Mouse (Mus musculus) ES-E14 (cell line): ENCODE measurements around the gene Ankrd42. TPM values are rescaled to one million over a fixed set of nuclear protein-coding genes. Genes with fewer than 3 reads are reported as not detected.

ENCODE experiments used
- DNase-seq: peaks from one replicate; pipeline ENCODE4 v3.0.0-alpha.2; 2013; ENCODE audit warnings: low read depth, low spot score
- H3K27ac ChIP-seq: 2 replicates; pipeline ENCODE4 v1.5.1; 2012; ENCODE audit warnings: low read depth, mild to moderate bottlenecking, low read length, moderate library complexity, mixed read lengths; ENCODE audit not compliant: poor library complexity, insufficient read depth, severe bottlenecking
- H3K36me3 ChIP-seq: 2 replicates; pipeline ENCODE4 v1.6.1; 2012; ENCODE audit warnings: mild to moderate bottlenecking, low read length, moderate library complexity, mixed read lengths; ENCODE audit not compliant: control insufficient read depth, poor library complexity, insufficient read depth, severe bottlenecking
- H3K4me1 ChIP-seq, 2 experiments: fragments of 150-350 bp in 1 of 2; sonication (generic) in 1 of 2; 2 replicates each; pipeline ENCODE4 v1.6.1; 2012; ENCODE audit warnings: low read length in 2 of 2, mild to moderate bottlenecking in 1 of 2, mixed read lengths in 1 of 2; ENCODE audit not compliant: control insufficient read depth in 2 of 2, insufficient read depth in 2 of 2, poor library complexity in 1 of 2
- H3K4me3 ChIP-seq, 2 experiments: fragments of 150-350 bp in 1 of 2; sonication (generic) in 1 of 2; 2 replicates each; pipeline ENCODE4 v1.5.1; 2012; ENCODE audit warnings: low read length in 2 of 2, low read depth in 1 of 2, mild to moderate bottlenecking in 1 of 2, mixed read lengths in 1 of 2; ENCODE audit not compliant: insufficient read depth in 1 of 2, poor library complexity in 1 of 2, severe bottlenecking in 1 of 2
- H3K9ac ChIP-seq: 2 replicates; pipeline ENCODE4 v1.6.1; 2012; ENCODE audit warnings: low read depth, mild to moderate bottlenecking, low read length, mixed read lengths; ENCODE audit not compliant: poor library complexity, insufficient read depth, severe bottlenecking
- H3K9me3 ChIP-seq: fragments of 150-350 bp; sonication (generic); 2 replicates; pipeline ENCODE4 v1.6.1; 2012; ENCODE audit warnings: low read depth, mild to moderate bottlenecking, low read length; ENCODE audit not compliant: control insufficient read depth, insufficient read depth
- CHD2 ChIP-seq: IDR thresholded peaks from 2 replicates; pipeline ENCODE4 v1.6.1; 2014; ENCODE audit warnings: mild to moderate bottlenecking, low read depth, low read length, inconsistent platforms
- HCFC1 ChIP-seq: IDR thresholded peaks from 2 replicates; pipeline ENCODE4 v1.6.1; 2012; ENCODE audit warnings: low read length, inconsistent platforms, borderline replicate concordance; ENCODE audit not compliant: insufficient read depth
- MAFK ChIP-seq: IDR thresholded peaks from 2 replicates; pipeline ENCODE4 v1.6.1; 2014; ENCODE audit warnings: mild to moderate bottlenecking, low read depth, low read length, inconsistent platforms; ENCODE audit not compliant: insufficient read depth
- ZC3H11A ChIP-seq: IDR thresholded peaks from 2 replicates; pipeline ENCODE4 v1.6.1; 2012; ENCODE audit warnings: low read depth, mild to moderate bottlenecking, inconsistent platforms, low read length, borderline replicate concordance
- ZNF384 ChIP-seq: IDR thresholded peaks from 2 replicates; pipeline ENCODE4 v1.6.1; 2012; ENCODE audit warnings: low read depth, low read length, inconsistent platforms
- in situ Hi-C, 2 experiments: fragments of 600-800 bp; cut with MboI; formaldehyde crosslinking; loops; one replicate each; pipeline ENCODE4 v1.15.1; 2025; ENCODE audit warnings: low sequenced_read_pairs in 2 of 2, inconsistent platforms in 1 of 2; ENCODE audit not compliant: unreplicated experiment in 2 of 2
- total RNA-seq: library from RNA; depleted of rRNA; stranded (reverse); fragments of 300-350 nt; gene quantifications from 2 replicates; pipeline ENCODE4 v1.2.3, GENCODE M21; 2012

Ankrd42 gene
- total RNA-seq, 1 experiment: 5.2 TPM

- Histone ChIP-seq H3K9ac (peak overlapping the region; percentile 99), H3K27ac (peak overlapping the region; percentile 95), H3K4me1 (peaks cover 4 to 5% of the 10 kb centered on the region in 2 experiments; a peak in 2 of 4 replicates), H3K9me3 (no peaks in the 10 kb centered on the region), H3K36me3 (peaks cover 5% of the 10 kb centered on the region), H3K4me3 (peak overlapping the region; percentile 93 to 99)
- in situ Hi-C loops: no loop called here
- no peak for TF ChIP-seq ZC3H11A
- TF ChIP-seq HCFC1: 0 out of 2 replicates have a peak, but pooled peaks have one; percentile 25
- peak; percentile 27 for DNase-seq
Observed at GRCm38 (mm10) chr7:92668791-92669506, 32.0 kb upstream of the Ankrd42 start.

- peaks cover 4 to 5% of the 10 kb centered on the region in 2 experiments; a peak in 2 of 4 replicates for H3K4me1 ChIP-seq
- in situ Hi-C loops: no loop called here
- no peak overlapping the region for H3K27ac ChIP-seq
- peaks cover 11% of the 10 kb centered on the region for H3K36me3 ChIP-seq
- no peaks in the 10 kb centered on the region for H3K9me3 ChIP-seq
- TF ChIP-seq ZNF384 (no peak), HCFC1 (no peak), CHD2 (no peak), ZC3H11A (no peak), MAFK (no peak)
- no peak for DNase-seq
- H3K9ac ChIP-seq: peak overlapping the region; percentile 13
- peak overlapping the region in 1 of 2 experiments; percentile 12; a peak in 2 of 4 replicates for H3K4me3 ChIP-seq
Observed at GRCm38 (mm10) chr7:92666274-92666820, 29.4 kb upstream of the Ankrd42 start.

- no peak for TF ChIP-seq ZNF384
- TF ChIP-seq HCFC1: no peak
- TF ChIP-seq ZC3H11A: no peak
- no peak for TF ChIP-seq CHD2
- no peak for TF ChIP-seq MAFK
- DNase-seq: no peak
- Histone ChIP-seq H3K27ac (no peak overlapping the region), H3K4me3 (no peak overlapping the region), H3K9ac (no peak overlapping the region), H3K4me1 (no peaks in the 10 kb centered on the region), H3K9me3 (no peaks in the 10 kb centered on the region), H3K36me3 (peaks cover 29% of the 10 kb centered on the region)
- in situ Hi-C loops: no loop called here
Observed at GRCm38 (mm10) chr7:92658050-92658449, 21.1 kb upstream of the Ankrd42 start.

- Histone ChIP-seq H3K36me3 (peaks cover 25% of the 10 kb centered on the region), H3K9me3 (no peaks in the 10 kb centered on the region), H3K9ac (no peak overlapping the region)
Observed at GRCm38 (mm10) chr7:92656386-92656785, 19.4 kb upstream of the Ankrd42 start.

GRCm38 (mm10) chr7:92653329-92653728 is 16.4 kb upstream of the Ankrd42 start:
- no peak for DNase-seq
- Histone ChIP-seq H3K36me3 (peaks cover 13% of the 10 kb centered on the region), H3K4me1 (no peaks in the 10 kb centered on the region), H3K4me3 (no peak overlapping the region), H3K27ac (no peak overlapping the region), H3K9me3 (no peaks in the 10 kb centered on the region), H3K9ac (no peak overlapping the region)
- TF ChIP-seq ZC3H11A (no peak), HCFC1 (no peak), MAFK (no peak), CHD2 (no peak), ZNF384 (no peak)
- in situ Hi-C loops: no loop called here

More at GRCm38 (mm10) chr7:92656386-92656785, 19.4 kb upstream of the Ankrd42 start:
- no peak for DNase-seq
- H3K27ac ChIP-seq: no peak overlapping the region
- TF ChIP-seq ZC3H11A: no peak
- 0 out of 2 replicates have a peak, but pooled peaks have one; percentile 29 for TF ChIP-seq ZNF384
- no peaks in the 10 kb centered on the region for H3K4me1 ChIP-seq
- in situ Hi-C loops: no loop called here
- no peak overlapping the region for H3K4me3 ChIP-seq
